18 mouse cellular contexts compared by ENCODE assay signal in genomic region chr7:49331939-49332338, GRCm38 (mm10).
A peak's percentile ranks its signal among the peaks of the same experiment; 100 is the strongest.
DNase-seq lines count a peak whose midpoint lies in the region; ATAC-seq lines count a peak whose summit lies in the region.
"Had no signal": no experiment of that assay in that cellular context is flagged by ENCODE, and none has a peak within 500 bp of the region (broad histone marks: within the 10 kb centered on the region; RNA-seq: fewer than 3 reads in every experiment).

No protein-coding gene starts in this region.

- no peaks in the 10 kb centered on the region for H3K27me3 ChIP-seq in hindbrain, embryonic 16.5 days (replicated peaks; ENCODE audit: control insufficient read depth, insufficient read depth, low read length)
- H3K27me3 ChIP-seq in hindbrain, embryonic 12.5 days: no peaks in the 10 kb centered on the region
- H3K27me3 ChIP-seq in embryonic facial prominence, embryonic 10.5 days (replicated peaks; ENCODE audit: low read depth, poor library complexity, severe bottlenecking): no peaks in the 10 kb centered on the region
- H3K27me3 ChIP-seq in embryonic facial prominence, embryonic 13.5 days: no peaks in the 10 kb centered on the region
- no peaks in the 10 kb centered on the region for H3K27me3 ChIP-seq in stomach, embryonic 14.5 days (ENCODE audit: control insufficient read depth, insufficient read depth, low read length)
- H3K27me3 ChIP-seq: hindbrain, embryonic 15.5 days; megakaryocyte, embryonic 14.5 days had no signal

- no peaks in the 10 kb centered on the region for H3K36me3 ChIP-seq in hindbrain, embryonic 16.5 days (ENCODE audit: control insufficient read depth, insufficient read depth, low read length)
- H3K36me3 ChIP-seq in hindbrain, embryonic 12.5 days: no peaks in the 10 kb centered on the region
- no peaks in the 10 kb centered on the region for H3K36me3 ChIP-seq in embryonic facial prominence, embryonic 10.5 days (replicated peaks)
- H3K36me3 ChIP-seq in embryonic facial prominence, embryonic 13.5 days: no peaks in the 10 kb centered on the region
- H3K36me3 ChIP-seq in stomach, embryonic 14.5 days (ENCODE audit: control insufficient read depth, insufficient read depth, low read length): no peaks in the 10 kb centered on the region
- H3K36me3 ChIP-seq: forebrain, embryonic 10.5 days; hindbrain, embryonic 15.5 days had no signal

- DNase-seq in embryonic facial prominence, embryonic 10.5 days (ENCODE audit: low spot score): no peak
- no peak for DNase-seq in adrenal gland, postnatal 36 days
- no peak for DNase-seq in cerebellum, adult 9-11 months
- DNase-seq: cerebellum, adult 8-10 months; gastrocnemius, postnatal 25 days; heart, postnatal 10 days; kidney, adult 2 months; kidney, postnatal 10 days; liver, postnatal 0 days; thymus, adult 2 months had no signal

- 0 out of 2 replicates have a peak overlapping the region, but pooled peaks have one; percentile 0 for H3K27ac ChIP-seq in hindbrain, embryonic 16.5 days (ENCODE audit: low read depth, low read length)
- H3K27ac ChIP-seq in hindbrain, embryonic 12.5 days: no peak overlapping the region
- H3K27ac ChIP-seq in embryonic facial prominence, embryonic 10.5 days (replicated peaks): peak overlapping the region; percentile 14; the same call in 1 of the 2 replicates
- peak overlapping the region; percentile 49; the same call in 1 of the 2 replicates for H3K27ac ChIP-seq in embryonic facial prominence, embryonic 13.5 days
- peak overlapping the region; percentile 39; the same call in 1 of the 2 replicates for H3K27ac ChIP-seq in stomach, embryonic 14.5 days (ENCODE audit: low read length)
- H3K27ac ChIP-seq: forebrain, embryonic 10.5 days; hindbrain, embryonic 15.5 days had no signal

- no peak overlapping the region for H3K4me3 ChIP-seq in hindbrain, embryonic 16.5 days (ENCODE audit: low read length)
- no peak overlapping the region for H3K4me3 ChIP-seq in hindbrain, embryonic 12.5 days
- H3K4me3 ChIP-seq in embryonic facial prominence, embryonic 10.5 days: no peak overlapping the region
- H3K4me3 ChIP-seq in embryonic facial prominence, embryonic 13.5 days: no peak overlapping the region
- H3K4me3 ChIP-seq in stomach, embryonic 14.5 days (ENCODE audit: low read depth, low read length): no peak overlapping the region
- H3K4me3 ChIP-seq: forebrain, embryonic 10.5 days; hindbrain, embryonic 15.5 days; megakaryocyte, embryonic 14.5 days had no signal

- peaks cover 7% of the 10 kb centered on the region for H3K4me1 ChIP-seq in hindbrain, embryonic 16.5 days (ENCODE audit: control insufficient read depth, insufficient read depth, low read depth, low read length)
- H3K4me1 ChIP-seq in hindbrain, embryonic 12.5 days: peaks cover 23% of the 10 kb centered on the region
- peaks cover 58% of the 10 kb centered on the region for H3K4me1 ChIP-seq in embryonic facial prominence, embryonic 10.5 days
- peaks cover 45% of the 10 kb centered on the region for H3K4me1 ChIP-seq in embryonic facial prominence, embryonic 13.5 days
- peaks cover 13% of the 10 kb centered on the region for H3K4me1 ChIP-seq in stomach, embryonic 14.5 days (ENCODE audit: control insufficient read depth, insufficient read depth, low read length)
- H3K4me1 ChIP-seq: megakaryocyte, embryonic 14.5 days had no signal

- H3K9ac ChIP-seq in hindbrain, embryonic 16.5 days (ENCODE audit: low read depth, low read length): no peak overlapping the region
- no peak overlapping the region for H3K9ac ChIP-seq in hindbrain, embryonic 12.5 days
- no peak overlapping the region for H3K9ac ChIP-seq in embryonic facial prominence, embryonic 13.5 days
- H3K9ac ChIP-seq in stomach, embryonic 14.5 days (replicated peaks; ENCODE audit: low read depth, low read length): no peak overlapping the region
- H3K9ac ChIP-seq: hindbrain, embryonic 15.5 days; liver, postnatal 0 days had no signal

- ATAC-seq in hindbrain, embryonic 16.5 days: peak; percentile 31
- ATAC-seq in hindbrain, embryonic 12.5 days (ENCODE audit: low FRiP score): no peak
- peak; percentile 35; the same call in 1 of the 2 replicates for ATAC-seq in embryonic facial prominence, embryonic 13.5 days (ENCODE audit: insufficient number of reproducible peaks, insufficient read depth, low FRiP score, low TSS enrichment, low read depth)
- no peak for ATAC-seq in stomach, embryonic 14.5 days (ENCODE audit: insufficient number of reproducible peaks, insufficient read depth, low FRiP score, low read depth)
- ATAC-seq: liver, postnatal 0 days; midbrain, embryonic 16.5 days had no signal

- H3K4me2 ChIP-seq in hindbrain, embryonic 16.5 days (ENCODE audit: low read length): no peak overlapping the region
- no peak overlapping the region for H3K4me2 ChIP-seq in hindbrain, embryonic 12.5 days (replicated peaks)
- no peak overlapping the region for H3K4me2 ChIP-seq in embryonic facial prominence, embryonic 13.5 days
- no peak overlapping the region for H3K4me2 ChIP-seq in stomach, embryonic 14.5 days (replicated peaks; ENCODE audit: low read depth, low read length)
- H3K4me2 ChIP-seq: hindbrain, embryonic 15.5 days had no signal

- 60% methylated on average over 4 of the region's 4 CpGs for WGBS in hindbrain, embryonic 16.5 days
- WGBS in hindbrain, embryonic 12.5 days: 68% methylated on average over 4 of the region's 4 CpGs
- 82% methylated on average over 4 of the region's 4 CpGs for WGBS in embryonic facial prominence, embryonic 10.5 days
- WGBS in embryonic facial prominence, embryonic 13.5 days: 43% methylated on average over 4 of the region's 4 CpGs
- 43% methylated on average over 4 of the region's 4 CpGs for WGBS in stomach, embryonic 14.5 days

- H3K9me3 ChIP-seq in hindbrain, embryonic 16.5 days (ENCODE audit: control insufficient read depth, low read length): no peaks in the 10 kb centered on the region
- no peaks in the 10 kb centered on the region for H3K9me3 ChIP-seq in hindbrain, embryonic 12.5 days (replicated peaks)
- no peaks in the 10 kb centered on the region for H3K9me3 ChIP-seq in embryonic facial prominence, embryonic 10.5 days
- H3K9me3 ChIP-seq in embryonic facial prominence, embryonic 13.5 days: no peaks in the 10 kb centered on the region
- no peaks in the 10 kb centered on the region for H3K9me3 ChIP-seq in stomach, embryonic 14.5 days (ENCODE audit: control insufficient read depth, low read depth, low read length)
- H3K9me3 ChIP-seq: forebrain, embryonic 10.5 days; hindbrain, embryonic 15.5 days; megakaryocyte, embryonic 14.5 days had no signal

Comparison
In these comparisons a context has a peak if more than half of its experiments do, and no peak if none do; other contexts are left out.
1. ATAC-seq: peak in hindbrain, embryonic 16.5 days (single experiment) and embryonic facial prominence, embryonic 13.5 days (single experiment); none in hindbrain, embryonic 12.5 days (single experiment) and stomach, embryonic 14.5 days (single experiment).